Mouse (Mus musculus) gastrocnemius, adult 2 months (tissue): Measurements from ENCODE around the gene Tbx1. TPM values are rescaled to one million over a fixed set of nuclear protein-coding genes. Genes with fewer than 3 reads are reported as not detected.
"Not testable (repeated sequence)": the region's sequence is repeated elsewhere in the genome, so short reads cannot be mapped to it uniquely, and the experiment has no call there.

Experiments
- DNase-seq: peaks from one replicate; pipeline ENCODE4 v3.0.0; 2022
- H3K27ac ChIP-seq: fragments of 200-600 bp; 2 replicates; pipeline ENCODE4 v1.8.1; 2022; ENCODE audit warnings: mild to moderate bottlenecking
- H3K4me3 ChIP-seq: fragments of 200-600 bp; 2 replicates; pipeline ENCODE4 v1.8.1; 2022; ENCODE audit warnings: mild to moderate bottlenecking, moderate library complexity
- CTCF ChIP-seq: fragments of 200-600 bp; IDR thresholded peaks from 2 replicates; pipeline ENCODE4 v1.8.1; 2022; ENCODE audit warnings: antibody characterized with exemption, mild to moderate bottlenecking, moderate library complexity
- intact Hi-C: fragments of 180-260 bp; cut with DNase I; formaldehyde crosslinking; loops from one replicate; pipeline ENCODE4 v1.15.1; 2025
- total RNA-seq, 2 experiments: library from RNA; stranded (reverse); gene quantifications; 2 replicates each; pipeline ENCODE4 v1.2.3; 2021

Tbx1 gene
- total RNA-seq, 2 experiments from 2014 or later = 1.2 to 4.7 TPM

GRCm38 (mm10) chr16:18555235-18555935 is 35.1 kb downstream of the Tbx1 start:
- intact Hi-C loops = no loop called here
- peak overlapping the region; percentile 66 for H3K27ac ChIP-seq
- DNase-seq = peak; percentile 88
- TF ChIP-seq CTCF = no peak
- H3K4me3 ChIP-seq = no peak overlapping the region

GRCm38 (mm10) chr16:18554721-18555120 is 35.8 kb downstream of the Tbx1 start:
- intact Hi-C loops = no loop called here
- H3K4me3 ChIP-seq = no peak overlapping the region
- H3K27ac ChIP-seq = no peak overlapping the region; the same call in 1 of the 2 replicates
- no peak for DNase-seq
- no peak for TF ChIP-seq CTCF

- DNase-seq = peak; percentile 8
- no peak for TF ChIP-seq CTCF
- Histone ChIP-seq H3K4me3 (no peak overlapping the region), H3K27ac (no peak overlapping the region)
- intact Hi-C loops = no loop called here
These were observed 38.3 kb downstream of the Tbx1 start for GRCm38 (mm10) chr16:18552106-18552710.

GRCm38 (mm10) chr16:18551604-18552003 is 38.9 kb downstream of the Tbx1 start:
- no peak for TF ChIP-seq CTCF
- Histone ChIP-seq H3K27ac (no peak overlapping the region), H3K4me3 (no peak overlapping the region)
- intact Hi-C loops = no loop called here
- peak; percentile 1 for DNase-seq

GRCm38 (mm10) chr16:18547891-18548290 is 42.6 kb downstream of the Tbx1 start:
- DNase-seq = no peak
- no peak for TF ChIP-seq CTCF
- intact Hi-C loops = no loop called here
- H3K4me3 ChIP-seq = no peak overlapping the region
- H3K27ac ChIP-seq = no peak overlapping the region

- DNase-seq = no peak
- Histone ChIP-seq H3K27ac (no peak overlapping the region), H3K4me3 (no peak overlapping the region)
- no peak for TF ChIP-seq CTCF
- intact Hi-C loops = no loop called here
These were observed 47.2 kb downstream of the Tbx1 start for GRCm38 (mm10) chr16:18543151-18543829.

GRCm38 (mm10) chr16:18539281-18539680 is 51.2 kb downstream of the Tbx1 start:
- H3K4me3 ChIP-seq = no peak overlapping the region
- DNase-seq = no peak
- no peak overlapping the region for H3K27ac ChIP-seq
- no peak for TF ChIP-seq CTCF
- intact Hi-C loops = no loop called here

- no peak for TF ChIP-seq CTCF
These were observed 53.0 kb downstream of the Tbx1 start for GRCm38 (mm10) chr16:18537407-18537990.

GRCm38 (mm10) chr16:18533061-18533460 is 57.4 kb downstream of the Tbx1 start:
- DNase-seq, intact Hi-C loops, H3K27ac ChIP-seq, H3K4me3 ChIP-seq: not testable (repeated sequence)

More at GRCm38 (mm10) chr16:18537407-18537990, 53.0 kb downstream of the Tbx1 start:
- Histone ChIP-seq H3K4me3 (no peak overlapping the region), H3K27ac (no peak overlapping the region)
- no peak for DNase-seq
- intact Hi-C loops = no loop called here

Other genes with a start within 250 kb of the Tbx1 start
- 10 to 100 TPM; 41.8 to 59.7 TPM for gene Tango2, start 242.6 kb downstream of the Tbx1 start, total RNA-seq
- gene Arvcf, start 242.5 kb downstream of the Tbx1 start, total RNA-seq = 1 to 10 TPM; 7.0 to 8.9 TPM
- gene Txnrd2, start 164.3 kb downstream of the Tbx1 start, total RNA-seq = 10 to 100 TPM; 18.9 to 21.4 TPM
- 10 to 100 TPM; 35.4 to 43.5 TPM for gene Comt, start 163.8 kb downstream of the Tbx1 start, total RNA-seq
- 1 to 10 TPM; 4.0 to 4.4 TPM for gene Gnb1l, start 92.0 kb downstream of the Tbx1 start, total RNA-seq
- gene Rtl10, start 91.8 kb downstream of the Tbx1 start, total RNA-seq = 1 to 10 TPM; 3.2 to 4.1 TPM
- gene Gp1bb, start 31.7 kb upstream of the Tbx1 start, total RNA-seq = not detected
- 1 to 10 TPM in 1 of 2 experiments, under 1 TPM in 1; 0.61 to 1.1 TPM for gene Gm49601, start 35.8 kb upstream of the Tbx1 start, total RNA-seq
- gene Sept5, start 39.3 kb upstream of the Tbx1 start, total RNA-seq = 1 to 10 TPM; 3.1 to 6.1 TPM
- gene Cldn5, start 186.2 kb upstream of the Tbx1 start, total RNA-seq = 1 to 10 TPM; 5.0 to 9.5 TPM
- gene Ufd1, start 221.1 kb upstream of the Tbx1 start, total RNA-seq = 10 to 100 TPM; 43.8 to 50.1 TPM
- 1 to 10 TPM; 2.6 TPM for gene Cdc45, start 221.3 kb upstream of the Tbx1 start, total RNA-seq
- 10 to 100 TPM; 15.5 to 21.9 TPM for gene 2510002D24Rik, start 245.9 kb upstream of the Tbx1 start, total RNA-seq
- gene Gm28539, start 245.9 kb upstream of the Tbx1 start, total RNA-seq = 1 to 10 TPM in 1 of 2 experiments, under 1 TPM in 1; 0.38 to 1.1 TPM